Mouse (Mus musculus) 3T3-L1 (cell line): ENCODE data around the gene Smg5.
"Not testable (repeated sequence)": the region's sequence is repeated elsewhere in the genome, so short reads cannot be mapped to it uniquely, and the experiment has no call there.

ENCODE experiments used
- DNase-seq: peaks from one replicate; pipeline ENCODE4 v3.0.0-alpha.2; 2015; ENCODE audit warnings: low read depth, low spot score

Smg5 gene

GRCm38 (mm10) chr3:88354396-88355165 lies 18.5 kb downstream of the Smg5 start:
- DNase-seq, result peak; percentile 42

DNA sequence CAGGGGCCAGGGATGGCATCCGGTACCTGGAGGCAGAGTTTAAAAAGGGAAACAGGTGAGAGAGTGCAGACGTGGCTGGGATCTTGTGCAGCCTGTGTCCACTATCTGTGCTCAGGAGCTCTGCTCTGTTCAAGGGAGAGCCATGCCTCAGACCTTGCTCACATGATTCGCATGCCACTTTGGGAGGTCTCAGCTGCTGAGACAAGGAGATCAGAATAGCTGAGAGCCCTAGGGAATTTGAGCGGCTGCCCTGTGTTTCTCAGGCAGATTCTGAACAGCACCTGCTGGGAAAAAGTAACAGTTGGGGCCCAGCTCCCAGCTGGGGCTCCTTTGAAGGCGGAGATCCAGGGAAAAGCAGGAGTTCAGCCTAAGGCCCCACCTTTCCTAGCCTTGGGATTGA lies 23.5 kb downstream of the Smg5 start:
- DNase-seq, result no peak

- no peak for DNase-seq
Observed at GRCm38 (mm10) chr3:88359989-88360388, 23.9 kb downstream of the Smg5 start.

- no peak for DNase-seq
Observed at GRCm38 (mm10) chr3:88361096-88361495, 25.0 kb downstream of the Smg5 start.

DNA sequence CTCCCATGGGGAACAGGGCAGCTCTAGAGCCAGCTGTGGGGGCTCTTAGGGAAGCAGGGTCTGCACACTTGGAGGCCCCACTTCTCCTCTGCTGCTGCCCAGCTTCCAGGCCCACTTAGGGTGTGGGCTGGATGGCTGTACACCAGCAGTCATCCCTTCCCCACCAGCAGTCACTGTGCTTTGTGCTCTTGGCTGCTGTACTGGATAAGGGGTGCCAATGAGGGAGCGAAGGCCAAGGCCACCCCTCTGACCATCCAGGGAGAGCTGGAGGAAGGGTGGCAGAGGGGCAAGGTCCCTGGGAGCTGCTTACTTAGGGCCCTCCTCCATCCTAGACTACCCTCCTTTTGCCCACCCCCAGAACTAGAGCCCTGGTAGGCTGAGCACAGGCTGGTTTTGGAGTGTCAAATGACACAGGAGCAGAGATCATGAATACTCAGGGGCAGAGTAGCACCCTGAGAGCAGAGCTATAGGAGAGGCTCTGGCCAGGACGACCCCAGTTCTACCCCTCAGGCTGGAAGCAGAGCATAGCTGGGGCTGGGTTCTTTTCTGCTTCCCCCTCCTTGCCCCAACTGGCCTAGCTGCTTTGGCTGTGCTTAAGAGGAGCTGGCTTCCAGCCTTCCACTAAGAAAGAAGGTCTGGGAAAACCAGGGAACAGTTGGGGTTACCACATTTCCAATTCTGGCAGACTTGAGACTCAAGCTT lies 25.7 kb downstream of the Smg5 start:
- no peak for DNase-seq

DNA sequence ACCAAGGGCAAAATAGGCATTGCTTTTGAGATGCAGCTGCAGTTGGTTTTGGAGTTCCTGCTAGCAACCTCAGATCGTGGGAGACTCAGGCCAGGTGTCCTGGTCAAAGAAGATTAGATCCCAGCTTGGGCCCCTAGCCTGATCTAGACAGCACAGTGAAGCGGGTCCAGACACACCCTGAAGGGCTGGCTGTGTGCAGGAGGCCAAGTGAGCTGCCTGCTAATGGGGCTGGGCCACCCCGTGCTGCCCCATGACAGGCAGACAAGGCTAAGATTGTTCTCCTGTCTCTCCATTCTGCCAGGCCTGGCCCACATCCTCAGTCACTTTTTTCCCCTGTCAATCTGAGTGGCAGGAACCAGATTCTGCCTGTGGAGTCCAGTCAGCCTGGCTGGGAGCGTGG lies 27.6 kb downstream of the Smg5 start:
- peak; percentile 23 for DNase-seq

DNA sequence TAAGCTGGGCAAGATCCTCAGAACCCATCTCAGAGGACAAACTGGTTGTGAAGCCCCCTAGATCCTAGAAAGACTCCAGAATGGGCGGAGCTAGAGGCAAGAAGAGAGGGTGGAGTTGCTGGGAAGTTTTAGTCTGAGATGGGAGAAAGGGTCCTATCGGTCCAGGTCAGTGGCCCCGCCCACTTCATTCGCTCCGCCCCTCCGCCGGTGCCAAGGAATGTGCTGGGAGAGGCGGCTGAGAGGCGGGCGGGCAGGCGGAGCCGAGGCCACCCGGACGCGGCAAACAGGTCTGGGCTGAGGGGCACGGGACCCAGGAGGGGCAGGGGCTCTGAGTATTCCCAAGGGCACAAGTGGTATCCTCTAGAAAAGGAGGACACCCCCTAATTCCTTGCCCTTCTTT lies 28.3 kb downstream of the Smg5 start, which contains the start of gene Paqr6:
Gene Paqr6, plus strand, starts transcription at position 248 of the 400 bp plus-strand sequence.
- DNase-seq, result no peak

- no peak for DNase-seq
Observed at GRCm38 (mm10) chr3:88365705-88366361, 29.8 kb downstream of the Smg5 start.

DNA sequence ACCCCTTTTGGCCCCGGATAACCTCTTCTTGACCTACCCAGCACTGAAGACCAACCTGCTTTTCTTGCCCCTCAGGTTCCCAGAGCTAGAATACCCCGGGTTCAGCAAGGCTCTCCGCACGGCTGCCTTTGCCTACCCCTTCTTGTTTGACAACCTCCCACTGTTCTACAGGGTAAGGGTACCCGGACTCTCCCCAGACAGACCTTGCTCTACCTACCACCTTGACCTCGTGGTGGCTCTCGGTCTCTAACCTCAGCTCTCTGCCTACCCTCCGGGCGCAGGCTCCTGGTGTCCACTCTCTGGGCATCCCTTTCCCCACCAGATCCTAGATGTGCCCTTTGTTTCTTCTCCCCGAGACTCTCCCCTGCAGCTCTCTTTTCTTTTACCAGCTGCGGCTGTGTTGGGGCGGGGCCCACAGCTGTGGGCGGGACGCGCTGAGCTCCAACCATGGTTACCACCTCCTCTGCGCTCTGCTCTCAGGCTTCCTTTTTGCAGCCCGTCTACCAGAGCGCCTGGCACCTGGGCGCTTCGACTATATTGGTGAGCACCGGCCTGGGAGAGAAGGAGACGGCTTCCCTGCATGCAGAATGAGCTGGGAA lies 30.9 kb downstream of the Smg5 start:
- DNase-seq, result not testable (repeated sequence)

GRCm38 (mm10) chr3:88367517-88367916 lies 31.5 kb downstream of the Smg5 start:
- not testable (repeated sequence) for DNase-seq

GRCm38 (mm10) chr3:88368511-88368910 lies 32.5 kb downstream of the Smg5 start:
- DNase-seq, result not testable (repeated sequence)

DNA sequence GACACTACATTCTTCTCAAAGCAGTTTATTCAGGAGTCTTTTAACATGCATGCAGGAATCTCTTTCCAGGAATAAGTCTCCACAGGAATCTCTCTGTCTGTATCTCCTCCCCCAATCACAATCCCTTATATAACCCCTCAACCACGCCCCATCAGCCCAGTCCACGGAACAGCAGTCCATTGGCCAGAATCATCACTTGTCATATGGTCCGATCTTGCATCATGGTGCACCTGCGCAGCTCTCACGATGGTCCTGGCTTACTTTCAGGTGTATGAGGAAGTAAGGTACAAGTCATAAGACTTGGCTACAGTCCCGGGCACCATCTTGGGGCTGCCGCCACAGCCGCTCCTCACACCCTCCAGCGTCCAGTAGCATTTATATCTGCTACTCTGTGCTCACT lies 36.6 kb downstream of the Smg5 start, which contains the start of gene Bglap3:
Gene Bglap3, minus strand, starts transcription at position 101 of the 400 bp plus-strand sequence.
- DNase-seq, result not testable (repeated sequence)

- DNase-seq, result not testable (repeated sequence)
Observed at GRCm38 (mm10) chr3:88375750-88376626, 39.9 kb downstream of the Smg5 start.

DNA sequence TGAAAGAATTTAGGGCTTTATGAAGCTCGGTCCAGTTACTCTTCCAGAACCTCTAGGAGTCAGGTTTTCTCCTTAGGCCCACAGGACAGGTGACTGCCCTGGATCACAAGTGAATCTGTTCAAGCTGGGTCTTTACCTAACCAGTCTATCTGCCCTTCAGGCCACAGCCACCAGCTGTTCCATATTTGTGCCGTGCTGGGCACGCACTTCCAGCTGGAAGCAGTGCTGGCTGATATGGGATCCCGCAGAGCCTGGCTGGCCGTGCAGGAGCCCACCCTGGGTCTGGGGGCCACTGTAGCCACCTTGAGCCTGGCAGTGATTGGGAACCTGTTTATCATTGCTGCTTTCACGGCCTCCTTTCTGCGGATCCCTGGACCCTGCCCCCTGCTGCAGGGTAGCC lies 40.6 kb downstream of the Smg5 start:
- not testable (repeated sequence) for DNase-seq

GRCm38 (mm10) chr3:88378599-88378998 lies 42.5 kb downstream of the Smg5 start, which contains the start of gene Bglap2:
Bglap2 (minus strand) TSS chr3:88378699.
- not testable (repeated sequence) for DNase-seq

- DNase-seq, result not testable (repeated sequence)
Observed at GRCm38 (mm10) chr3:88381389-88382315, 45.6 kb downstream of the Smg5 start.

DNA sequence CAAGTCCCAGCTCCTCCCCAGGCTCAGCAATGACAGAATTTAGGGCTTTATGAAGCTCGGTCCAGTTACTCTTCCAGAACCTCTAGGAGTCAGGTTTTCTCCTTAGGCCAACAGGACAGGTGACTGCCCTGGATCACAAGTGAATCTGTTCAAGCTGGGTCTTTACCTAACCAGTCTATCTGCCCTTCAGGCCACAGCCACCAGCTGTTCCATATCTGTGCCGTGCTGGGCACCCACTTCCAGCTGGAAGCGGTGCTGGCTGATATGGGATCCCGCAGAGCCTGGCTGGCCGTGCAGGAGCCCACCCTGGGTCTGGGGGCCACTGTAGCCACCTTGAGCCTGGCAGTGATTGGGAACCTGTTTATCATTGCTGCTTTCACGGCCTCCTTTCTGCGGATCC lies 46.3 kb downstream of the Smg5 start:
- not testable (repeated sequence) for DNase-seq

- no peak for DNase-seq
Observed at GRCm38 (mm10) chr3:88384364-88384763, 48.3 kb downstream of the Smg5 start, which contains the start of gene Bglap. Bglap (minus strand) TSS chr3:88384464.

DNA sequence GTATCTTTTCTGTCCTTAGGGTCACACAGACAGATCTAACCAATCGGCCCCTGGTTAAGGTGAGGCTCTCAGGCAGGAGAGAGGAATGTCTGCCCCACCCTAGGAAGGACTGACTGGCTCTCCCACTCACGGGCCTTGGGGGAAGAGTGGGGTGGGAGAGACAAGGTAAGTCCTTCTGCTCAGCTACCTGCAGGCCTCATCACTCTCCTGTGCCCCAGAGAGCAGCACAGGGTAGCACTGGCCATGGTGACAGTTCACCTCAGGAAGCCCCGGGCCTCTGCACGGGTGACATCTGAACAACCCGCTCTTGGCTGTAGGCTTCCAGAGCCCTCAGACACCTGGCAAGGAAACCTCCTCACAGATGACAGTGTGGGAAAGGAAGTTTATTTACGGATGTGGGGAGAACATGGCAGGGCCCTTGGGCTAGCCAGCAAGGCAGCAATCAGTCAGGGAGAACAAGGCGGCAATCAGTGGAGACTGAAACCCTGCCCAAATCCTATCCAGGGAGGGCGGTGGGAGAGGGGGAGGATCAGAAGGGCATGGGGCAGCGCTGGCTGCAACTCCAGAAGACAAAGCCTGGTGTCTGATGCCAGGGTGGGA lies 57.8 kb downstream of the Smg5 start:
- DNase-seq, result no peak
